Comparison of ENCODE assay signal across 9 mouse cellular contexts in genomic region chr5:135001309-135001708, GRCm38 (mm10). TPM values are rescaled to one million over a fixed set of nuclear protein-coding genes. Genes with fewer than 3 reads are reported as not detected.
DNase-seq lines count a peak whose midpoint lies in the region; ATAC-seq lines count a peak whose summit lies in the region.
"Had no signal": no experiment of that assay in that cellular context is flagged by ENCODE, and none has a peak within 500 bp of the region (broad histone marks: within the 10 kb centered on the region; RNA-seq: fewer than 3 reads in every experiment).

No protein-coding gene starts in this region.

- H3K9ac ChIP-seq in forebrain, embryonic 14.5 days (ENCODE audit: low read length), result no peak overlapping the region
- no peak overlapping the region for H3K9ac ChIP-seq in kidney, embryonic 15.5 days

- H3K4me2 ChIP-seq in forebrain, embryonic 14.5 days (ENCODE audit: low read length), result peak overlapping the region; percentile 35
- H3K4me2 ChIP-seq in kidney, embryonic 15.5 days, result peak overlapping the region; percentile 41

- H3K27ac ChIP-seq in forebrain, embryonic 14.5 days (ENCODE audit: low read depth, low read length), result peak overlapping the region; percentile 27; the same call in 1 of the 2 replicates
- H3K27ac ChIP-seq in kidney, embryonic 15.5 days, result peak overlapping the region; percentile 82

- H3K4me3 ChIP-seq in forebrain, embryonic 14.5 days (ENCODE audit: low read depth, low read length), result no peak overlapping the region
- no peak overlapping the region; the same call in 1 of the 2 replicates for H3K4me3 ChIP-seq in kidney, embryonic 15.5 days (replicated peaks)

- 0% methylated on average over 14 of the region's 14 CpGs for WGBS in forebrain, embryonic 14.5 days
- 2% methylated on average over 14 of the region's 14 CpGs for WGBS in kidney, embryonic 15.5 days

- peak; percentile 57 for DNase-seq in adrenal gland, postnatal 14 days
- DNase-seq in adrenal gland, adult 8-10 months, result no peak
- DNase-seq in brain, adult 2 months (ENCODE audit: low read depth, low spot score), result peak; percentile 45
- DNase-seq in forebrain, embryonic 14.5 days (ENCODE audit: low spot score), result peak; percentile 76
- peak; percentile 90 for DNase-seq in lung, postnatal 10 days
- DNase-seq in splenic B cell, adult 2 months (ENCODE audit: low read depth, low spot score), result peak; percentile 52
- DNase-seq in gastrocnemius, postnatal 14 days, result no peak

- H3K36me3 ChIP-seq in forebrain, embryonic 14.5 days (ENCODE audit: control insufficient read depth, insufficient read depth, low read length), result no peaks in the 10 kb centered on the region
- H3K36me3 ChIP-seq in kidney, embryonic 15.5 days, result no peaks in the 10 kb centered on the region
- H3K36me3 ChIP-seq in splenic B cell, adult 2 months (ENCODE audit: control insufficient read depth, insufficient read depth, low read length, poor library complexity, severe bottlenecking), result no peaks in the 10 kb centered on the region

- no peaks in the 10 kb centered on the region for H3K9me3 ChIP-seq in forebrain, embryonic 14.5 days (replicated peaks; ENCODE audit: control insufficient read depth, low read length)
- H3K9me3 ChIP-seq in kidney, embryonic 15.5 days (replicated peaks), result no peaks in the 10 kb centered on the region

- no peaks in the 10 kb centered on the region for H3K27me3 ChIP-seq in forebrain, embryonic 14.5 days (replicated peaks; ENCODE audit: control insufficient read depth, insufficient read depth, low read length)
- no peaks in the 10 kb centered on the region for H3K27me3 ChIP-seq in kidney, embryonic 15.5 days
- no peaks in the 10 kb centered on the region for H3K27me3 ChIP-seq in splenic B cell, adult 2 months (ENCODE audit: control insufficient read depth, insufficient read depth, low read length, poor library complexity, severe bottlenecking)

- ATAC-seq in forebrain, embryonic 14.5 days, result peak; percentile 60
- ATAC-seq in kidney, embryonic 15.5 days (replicated peaks; ENCODE audit: low FRiP score), result peak; percentile 87

- peaks cover 8% of the 10 kb centered on the region; the same call in 1 of the 2 replicates for H3K4me1 ChIP-seq in forebrain, embryonic 14.5 days (ENCODE audit: control insufficient read depth, insufficient read depth, low read length)
- H3K4me1 ChIP-seq in kidney, embryonic 15.5 days, result peaks cover 19% of the 10 kb centered on the region

- intact Hi-C loops in gastrocnemius, postnatal 14 days (cut with DNase I; ENCODE audit: low total_unique reads), result no loop called here

RNA-seq across cellular contexts. Expression of gene Abhd11, which starts 7.6 kb away (rescaled TPM):
- 66.7 and 68.5 TPM in 2 replicates for total RNA-seq in adrenal gland, postnatal 14 days (2021)
- total RNA-seq in adrenal gland, adult 8-10 months (2022), result 10 to 100 TPM; 52.4 to 65.4 (median 55.9) TPM
- polyA plus RNA-seq in forebrain, embryonic 14.5 days (2014; fragmentation: Nextera tagmentation; extraction: Ambion mirVana), result 66.9 and 70.7 TPM in 2 replicates
- polyA plus RNA-seq in kidney, embryonic 15.5 days (2015; fragmentation: Nextera tagmentation; extraction: Ambion mirVana), result 69.1 and 71.6 TPM in 2 replicates
- 10 to 100 TPM; 64.1 to 69.1 TPM for total RNA-seq in gastrocnemius, postnatal 14 days (2021)

RNA-seq across cellular contexts. Expression of gene Cldn3, which starts 15.3 kb away (rescaled TPM):
- total RNA-seq in adrenal gland, postnatal 14 days (2021), result 0.90 and 9.0 TPM in 2 replicates
- total RNA-seq in adrenal gland, adult 8-10 months (2022), result 1 to 10 TPM in 3 of 4 experiments, not detected in 1; 1.1 to 1.5 (median 1.4) TPM
- polyA plus RNA-seq in forebrain, embryonic 14.5 days (2014; fragmentation: Nextera tagmentation; extraction: Ambion mirVana), result 5.9 and 9.0 TPM in 2 replicates
- 52.9 and 56.3 TPM in 2 replicates for polyA plus RNA-seq in kidney, embryonic 15.5 days (2015; fragmentation: Nextera tagmentation; extraction: Ambion mirVana)
- total RNA-seq in gastrocnemius, postnatal 14 days (2021), result under 1 TPM in 1 of 2 experiments, not detected in 1; 0.27 TPM
- polyA plus RNA-seq: C2C12 had no signal

RNA-seq across cellular contexts. Expression of gene Stx1a, which starts 22.0 kb away (rescaled TPM):
- 5.9 and 10.9 TPM in 2 replicates for total RNA-seq in adrenal gland, postnatal 14 days (2021)
- total RNA-seq in adrenal gland, adult 8-10 months (2022), result 10 to 100 TPM in 3 of 4 experiments, 1 to 10 TPM in 1; 4.9 to 15.9 (median 12.1) TPM
- polyA plus RNA-seq in forebrain, embryonic 14.5 days (2014; fragmentation: Nextera tagmentation; extraction: Ambion mirVana), result 57.0 and 78.5 TPM in 2 replicates
- 12.1 and 13.8 TPM in 2 replicates for polyA plus RNA-seq in kidney, embryonic 15.5 days (2015; fragmentation: Nextera tagmentation; extraction: Ambion mirVana)
- total RNA-seq in gastrocnemius, postnatal 14 days (2021), result 1 to 10 TPM; 1.4 to 1.5 TPM

RNA-seq across cellular contexts. Expression of gene Cldn4, which starts 54.6 kb away (rescaled TPM):
- not detected in 2 replicates for total RNA-seq in adrenal gland, postnatal 14 days (2021)
- not detected for total RNA-seq in adrenal gland, adult 8-10 months (2022)
- not detected in 2 replicates for polyA plus RNA-seq in forebrain, embryonic 14.5 days (2014; fragmentation: Nextera tagmentation; extraction: Ambion mirVana)
- 39.3 and 45.6 TPM in 2 replicates for polyA plus RNA-seq in kidney, embryonic 15.5 days (2015; fragmentation: Nextera tagmentation; extraction: Ambion mirVana)
- not detected for total RNA-seq in gastrocnemius, postnatal 14 days (2021)

Comparison
In these comparisons a context has a peak if more than half of its experiments do, and no peak if none do; other contexts are left out.
1. DNase-seq: peak in adrenal gland, postnatal 14 days (single experiment), brain, adult 2 months (single experiment), forebrain, embryonic 14.5 days (single experiment), lung, postnatal 10 days (single experiment) and splenic B cell, adult 2 months (single experiment); none in adrenal gland, adult 8-10 months (single experiment) and gastrocnemius, postnatal 14 days (single experiment).